Mouse (Mus musculus): ENCODE measurements around the gene Nr4a1.
A peak's percentile ranks its signal among the peaks of the same experiment; 100 is the strongest.

- TF ChIP-seq POLR2A (IDR thresholded peaks at IDR 0.05; ENCODE audit: low read depth, low read length) (peak; percentile 83), CTCF (IDR thresholded peaks at IDR 0.05; ENCODE audit: extremely low read depth, insufficient read depth, insufficient read length, insufficient replicate concordance) (no peak)
Observed at GRCm38 (mm10) chr15:101266132-101266963, 12.3 kb downstream of the Nr4a1 start.
